Mouse (Mus musculus): ENCODE measurements around the gene Pus7l. TPM values are rescaled to one million over a fixed set of nuclear protein-coding genes. Genes with fewer than 3 reads are reported as not detected.

Gene Pus7l
- polyA plus RNA-seq, 1 experiment from 2014 or later, result 10.1 TPM

- H3K27ac ChIP-seq (ENCODE audit: low read depth), result no peak overlapping the region
Observed at GRCm38 (mm10) chr15:94557442-94557841, 14.1 kb upstream of the Pus7l start.

GRCm38 (mm10) chr15:94553536-94553935 is 10.2 kb upstream of the Pus7l start:
- H3K27me3 ChIP-seq (replicated peaks; ENCODE audit: control insufficient read depth, insufficient read depth, low read length), result no peaks in the 10 kb centered on the region
- no peak overlapping the region for H3K9ac ChIP-seq (ENCODE audit: low read length)
- no peak overlapping the region for H3K4me3 ChIP-seq (ENCODE audit: low read depth, low read length)
- 92% methylated on average over 9 of the region's 9 CpGs for WGBS
- H3K27ac ChIP-seq (ENCODE audit: low read depth), result no peak overlapping the region
- no peak overlapping the region for H3K4me2 ChIP-seq (ENCODE audit: low read length)
- H3K9me3 ChIP-seq (ENCODE audit: control insufficient read depth, low read length), result no peaks in the 10 kb centered on the region
- peaks cover 17% of the 10 kb centered on the region; the same call in 1 of the 2 replicates for H3K36me3 ChIP-seq (ENCODE audit: control insufficient read depth, insufficient read depth, low read length)
- H3K4me1 ChIP-seq (replicated peaks; ENCODE audit: control insufficient read depth, insufficient read depth, low read length), result no peaks in the 10 kb centered on the region
- no peak for DNase-seq (ENCODE audit: low spot score)
- ATAC-seq (replicated peaks; ENCODE audit: low FRiP score, low TSS enrichment, low read depth), result no peak

More at GRCm38 (mm10) chr15:94557442-94557841, 14.1 kb upstream of the Pus7l start:
- Histone ChIP-seq H3K27me3 (replicated peaks; ENCODE audit: control insufficient read depth, insufficient read depth, low read length) (no peaks in the 10 kb centered on the region), H3K9me3 (ENCODE audit: control insufficient read depth, low read length) (no peaks in the 10 kb centered on the region), H3K4me2 (ENCODE audit: low read length) (no peak overlapping the region), H3K9ac (ENCODE audit: low read length) (no peak overlapping the region), H3K4me1 (replicated peaks; ENCODE audit: control insufficient read depth, insufficient read depth, low read length) (no peaks in the 10 kb centered on the region), H3K4me3 (ENCODE audit: low read depth, low read length) (no peak overlapping the region), H3K36me3 (ENCODE audit: control insufficient read depth, insufficient read depth, low read length) (0 out of 2 replicates have a peak, but pooled peaks cover 11% of the 10 kb centered on the region)
- 17% methylated on average over 7 of the region's 7 CpGs for WGBS
- DNase-seq (ENCODE audit: low spot score) (peak; percentile 94), ATAC-seq (replicated peaks; ENCODE audit: low FRiP score, low TSS enrichment, low read depth) (peak; percentile 66; the same call in 1 of the 2 replicates)

GRCm38 (mm10) chr15:94544844-94545243 is 1.5 kb upstream of the Pus7l start:
- DNase-seq (ENCODE audit: low spot score) (no peak), ATAC-seq (replicated peaks; ENCODE audit: low FRiP score, low TSS enrichment, low read depth) (no peak)
- peaks cover 3% of the 10 kb centered on the region; the same call in 1 of the 2 replicates for H3K4me1 ChIP-seq (replicated peaks; ENCODE audit: control insufficient read depth, insufficient read depth, low read length)
- H3K9ac ChIP-seq (ENCODE audit: low read length), result no peak overlapping the region
- H3K4me2 ChIP-seq (ENCODE audit: low read length), result no peak overlapping the region
- H3K36me3 ChIP-seq (ENCODE audit: control insufficient read depth, insufficient read depth, low read length), result peaks cover 5% of the 10 kb centered on the region; the same call in 1 of the 2 replicates
- H3K9me3 ChIP-seq (ENCODE audit: control insufficient read depth, low read length), result no peaks in the 10 kb centered on the region
- WGBS, result 82% methylated on average over 4 of the region's 4 CpGs
- H3K4me3 ChIP-seq (ENCODE audit: low read depth, low read length), result no peak overlapping the region
- no peaks in the 10 kb centered on the region for H3K27me3 ChIP-seq (replicated peaks; ENCODE audit: control insufficient read depth, insufficient read depth, low read length)
- no peak overlapping the region for H3K27ac ChIP-seq (ENCODE audit: low read depth)

GRCm38 (mm10) chr15:94544052-94544636 is 797 bp upstream of the Pus7l start:
- no peaks in the 10 kb centered on the region for H3K9me3 ChIP-seq (ENCODE audit: control insufficient read depth, low read length)
- peak overlapping the region; percentile 63 for H3K9ac ChIP-seq (ENCODE audit: low read length)
- H3K27me3 ChIP-seq (replicated peaks; ENCODE audit: control insufficient read depth, insufficient read depth, low read length), result no peaks in the 10 kb centered on the region
- no peak for ATAC-seq (replicated peaks; ENCODE audit: low FRiP score, low TSS enrichment, low read depth)
- no peak for DNase-seq (ENCODE audit: low spot score)
- peak overlapping the region; percentile 85 for H3K4me2 ChIP-seq (ENCODE audit: low read length)
- WGBS, result 44% methylated on average over 9 of the region's 9 CpGs
- peak overlapping the region; percentile 77 for H3K27ac ChIP-seq (ENCODE audit: low read depth)
- peaks cover under 1% of the 10 kb centered on the region; the same call in 1 of the 2 replicates for H3K36me3 ChIP-seq (ENCODE audit: control insufficient read depth, insufficient read depth, low read length)
- H3K4me1 ChIP-seq (replicated peaks; ENCODE audit: control insufficient read depth, insufficient read depth, low read length), result peaks cover 3% of the 10 kb centered on the region; the same call in 1 of the 2 replicates
- H3K4me3 ChIP-seq (ENCODE audit: low read depth, low read length), result peak overlapping the region; percentile 63

GRCm38 (mm10) chr15:94542567-94543408 is 559 bp downstream of the Pus7l start:
- H3K9ac ChIP-seq (ENCODE audit: low read length), result peak overlapping the region; percentile 63
- 7% methylated on average over 22 of the region's 22 CpGs for WGBS
- peak overlapping the region; percentile 63 for H3K4me3 ChIP-seq (ENCODE audit: low read depth, low read length)
- peak overlapping the region; percentile 52; the same call in 1 of the 2 replicates for H3K27ac ChIP-seq (ENCODE audit: low read depth)
- DNase-seq (ENCODE audit: low spot score) (no peak), ATAC-seq (replicated peaks; ENCODE audit: low FRiP score, low TSS enrichment, low read depth) (peak; percentile 82)
- H3K9me3 ChIP-seq (ENCODE audit: control insufficient read depth, low read length), result no peaks in the 10 kb centered on the region
- H3K27me3 ChIP-seq (replicated peaks; ENCODE audit: control insufficient read depth, insufficient read depth, low read length), result no peaks in the 10 kb centered on the region
- peaks cover 3% of the 10 kb centered on the region; the same call in 1 of the 2 replicates for H3K36me3 ChIP-seq (ENCODE audit: control insufficient read depth, insufficient read depth, low read length)
- H3K4me2 ChIP-seq (ENCODE audit: low read length), result peak overlapping the region; percentile 85
- H3K4me1 ChIP-seq (replicated peaks; ENCODE audit: control insufficient read depth, insufficient read depth, low read length), result peaks cover 3% of the 10 kb centered on the region; the same call in 1 of the 2 replicates

GRCm38 (mm10) chr15:94539296-94539695 is 4.1 kb downstream of the Pus7l start:
- Histone ChIP-seq H3K27me3 (replicated peaks; ENCODE audit: control insufficient read depth, insufficient read depth, low read length) (no peaks in the 10 kb centered on the region), H3K9ac (ENCODE audit: low read length) (no peak overlapping the region), H3K4me3 (ENCODE audit: low read depth, low read length) (no peak overlapping the region), H3K36me3 (ENCODE audit: control insufficient read depth, insufficient read depth, low read length) (peaks cover 6% of the 10 kb centered on the region; the same call in 1 of the 2 replicates), H3K27ac (ENCODE audit: low read depth) (no peak overlapping the region), H3K4me1 (replicated peaks; ENCODE audit: control insufficient read depth, insufficient read depth, low read length) (peaks cover 3% of the 10 kb centered on the region; the same call in 1 of the 2 replicates), H3K9me3 (ENCODE audit: control insufficient read depth, low read length) (no peaks in the 10 kb centered on the region), H3K4me2 (ENCODE audit: low read length) (no peak overlapping the region)
- ATAC-seq (replicated peaks; ENCODE audit: low FRiP score, low TSS enrichment, low read depth) (no peak), DNase-seq (ENCODE audit: low spot score) (no peak)
- WGBS, result 89% methylated on average over 3 of the region's 3 CpGs

GRCm38 (mm10) chr15:94535521-94535920 is 7.8 kb downstream of the Pus7l start:
- DNase-seq (ENCODE audit: low spot score) (no peak), ATAC-seq (replicated peaks; ENCODE audit: low FRiP score, low TSS enrichment, low read depth) (no peak)
- 83% methylated on average over 7 of the region's 7 CpGs for WGBS
- H3K4me1 ChIP-seq (replicated peaks; ENCODE audit: control insufficient read depth, insufficient read depth, low read length), result no peaks in the 10 kb centered on the region
- H3K4me2 ChIP-seq (ENCODE audit: low read length), result no peak overlapping the region
- no peak overlapping the region for H3K27ac ChIP-seq (ENCODE audit: low read depth)
- H3K27me3 ChIP-seq (replicated peaks; ENCODE audit: control insufficient read depth, insufficient read depth, low read length), result no peaks in the 10 kb centered on the region
- peaks cover 9% of the 10 kb centered on the region; the same call in 1 of the 2 replicates for H3K36me3 ChIP-seq (ENCODE audit: control insufficient read depth, insufficient read depth, low read length)
- H3K9ac ChIP-seq (ENCODE audit: low read length), result no peak overlapping the region
- no peaks in the 10 kb centered on the region for H3K9me3 ChIP-seq (ENCODE audit: control insufficient read depth, low read length)
- no peak overlapping the region for H3K4me3 ChIP-seq (ENCODE audit: low read depth, low read length)

- no peaks in the 10 kb centered on the region for H3K27me3 ChIP-seq (replicated peaks; ENCODE audit: control insufficient read depth, insufficient read depth, low read length)
- no peak overlapping the region for H3K4me3 ChIP-seq (ENCODE audit: low read depth, low read length)
- no peak overlapping the region for H3K9ac ChIP-seq (ENCODE audit: low read length)
- DNase-seq (ENCODE audit: low spot score), result no peak
- H3K4me2 ChIP-seq (ENCODE audit: low read length), result no peak overlapping the region
- no peaks in the 10 kb centered on the region for H3K9me3 ChIP-seq (ENCODE audit: control insufficient read depth, low read length)
- 84% methylated on average over 6 of the region's 6 CpGs for WGBS
- H3K4me1 ChIP-seq (replicated peaks; ENCODE audit: control insufficient read depth, insufficient read depth, low read length), result no peaks in the 10 kb centered on the region
- peaks cover 6% of the 10 kb centered on the region; the same call in 1 of the 2 replicates for H3K36me3 ChIP-seq (ENCODE audit: control insufficient read depth, insufficient read depth, low read length)
- ATAC-seq (replicated peaks; ENCODE audit: low FRiP score, low TSS enrichment, low read depth), result no peak
- no peak overlapping the region for H3K27ac ChIP-seq (ENCODE audit: low read depth)
Observed at GRCm38 (mm10) chr15:94532956-94533355, 10.4 kb downstream of the Pus7l start.
